In genomic region chr16:50939316-50939715, GRCm38 (mm10) we compare ENCODE assay signal across 20 mouse cellular contexts.
DNase-seq lines count a peak whose midpoint lies in the region; ATAC-seq and TF ChIP-seq lines count a peak whose summit lies in the region.
"Had no signal": no experiment of that assay in that cellular context is flagged by ENCODE, and none has a peak within 500 bp of the region (broad histone marks: within the 10 kb centered on the region; RNA-seq: fewer than 3 reads in every experiment).

No protein-coding gene starts in this region.

- WGBS in forebrain, postnatal 0 days, result 44% methylated on average over 6 of the region's 6 CpGs
- 49% methylated on average over 6 of the region's 6 CpGs for WGBS in forebrain, embryonic 12.5 days
- 29% methylated on average over 6 of the region's 6 CpGs for WGBS in lung, postnatal 0 days
- 37% methylated on average over 6 of the region's 6 CpGs for WGBS in kidney, embryonic 15.5 days

- no peak overlapping the region for H3K4me2 ChIP-seq in forebrain, postnatal 0 days (ENCODE audit: low read depth)
- no peak overlapping the region for H3K4me2 ChIP-seq in forebrain, embryonic 12.5 days
- H3K4me2 ChIP-seq in lung, postnatal 0 days (replicated peaks; ENCODE audit: low read depth, low read length), result no peak overlapping the region
- H3K4me2 ChIP-seq in kidney, embryonic 15.5 days, result no peak overlapping the region
- H3K4me2 ChIP-seq: embryonic facial prominence, embryonic 15.5 days; intestine, embryonic 15.5 days; limb, embryonic 15.5 days; lung, embryonic 15.5 days had no signal

- no peaks in the 10 kb centered on the region for H3K4me1 ChIP-seq in forebrain, postnatal 0 days (ENCODE audit: insufficient read depth)
- no peaks in the 10 kb centered on the region; the same call in 1 of the 2 replicates for H3K4me1 ChIP-seq in forebrain, embryonic 12.5 days
- no peaks in the 10 kb centered on the region for H3K4me1 ChIP-seq in lung, postnatal 0 days (ENCODE audit: insufficient read depth, low read depth, low read length)
- no peaks in the 10 kb centered on the region for H3K4me1 ChIP-seq in kidney, embryonic 15.5 days
- H3K4me1 ChIP-seq: embryonic facial prominence, embryonic 15.5 days; intestine, embryonic 15.5 days; limb, embryonic 15.5 days; lung, embryonic 15.5 days had no signal

- H3K4me3 ChIP-seq in forebrain, postnatal 0 days (ENCODE audit: low read depth, low read length), result no peak overlapping the region
- no peak overlapping the region for H3K4me3 ChIP-seq in forebrain, embryonic 12.5 days (replicated peaks)
- no peak overlapping the region for H3K4me3 ChIP-seq in lung, postnatal 0 days (ENCODE audit: low read depth, low read length)
- no peak overlapping the region for H3K4me3 ChIP-seq in kidney, embryonic 15.5 days (replicated peaks)
- H3K4me3 ChIP-seq: embryonic facial prominence, embryonic 15.5 days; forebrain, embryonic 10.5 days; intestine, embryonic 15.5 days; limb, embryonic 15.5 days; lung, embryonic 15.5 days had no signal

- no peak overlapping the region for H3K27ac ChIP-seq in forebrain, postnatal 0 days (ENCODE audit: low read depth, low read length)
- no peak overlapping the region for H3K27ac ChIP-seq in forebrain, embryonic 12.5 days
- no peak overlapping the region for H3K27ac ChIP-seq in lung, postnatal 0 days (ENCODE audit: low read length)
- no peak overlapping the region for H3K27ac ChIP-seq in kidney, embryonic 15.5 days
- H3K27ac ChIP-seq: embryonic facial prominence, embryonic 15.5 days; forebrain, embryonic 10.5 days; intestine, embryonic 15.5 days; limb, embryonic 15.5 days; lung, embryonic 15.5 days had no signal

- H3K36me3 ChIP-seq in forebrain, postnatal 0 days (ENCODE audit: insufficient read depth), result no peaks in the 10 kb centered on the region
- H3K36me3 ChIP-seq in forebrain, embryonic 12.5 days (replicated peaks), result no peaks in the 10 kb centered on the region
- no peaks in the 10 kb centered on the region for H3K36me3 ChIP-seq in lung, postnatal 0 days (ENCODE audit: insufficient read depth, low read length)
- H3K36me3 ChIP-seq in kidney, embryonic 15.5 days, result no peaks in the 10 kb centered on the region
- H3K36me3 ChIP-seq: embryonic facial prominence, embryonic 15.5 days; forebrain, embryonic 10.5 days; intestine, embryonic 15.5 days; limb, embryonic 15.5 days; lung, embryonic 15.5 days had no signal

- DNase-seq in forebrain, postnatal 0 days, result no peak
- no peak for DNase-seq in lung, postnatal 0 days (ENCODE audit: low spot score)
- DNase-seq in lung, postnatal 4 days, result no peak
- peak; percentile 3 for DNase-seq in NIH3T3 (ENCODE audit: low read depth)
- DNase-seq in frontal cortex, postnatal 36 days (ENCODE audit: low spot score in 2 of 2), result no peak
- no peak for DNase-seq in gastrocnemius, postnatal 25 days
- DNase-seq: adrenal gland, postnatal 36 days; cerebellum, adult 8-10 months; heart, adult 11 months; kidney, postnatal 25 days; right cerebral cortex, adult 18-20 months; thymus, adult 18-20 months had no signal

- no peak for TF ChIP-seq EP300 in lung, postnatal 0 days (IDR thresholded peaks at IDR 0.05)

- H3K9ac ChIP-seq in forebrain, postnatal 0 days, result no peak overlapping the region
- H3K9ac ChIP-seq in forebrain, embryonic 12.5 days, result no peak overlapping the region
- H3K9ac ChIP-seq in lung, postnatal 0 days (replicated peaks; ENCODE audit: low read depth), result no peak overlapping the region
- H3K9ac ChIP-seq in kidney, embryonic 15.5 days, result no peak overlapping the region
- H3K9ac ChIP-seq: embryonic facial prominence, embryonic 15.5 days; intestine, embryonic 15.5 days; limb, embryonic 15.5 days; lung, embryonic 15.5 days had no signal

- no peak for ATAC-seq in forebrain, postnatal 0 days
- ATAC-seq in forebrain, embryonic 12.5 days (ENCODE audit: low FRiP score), result no peak
- ATAC-seq in lung, postnatal 0 days, result no peak
- no peak for ATAC-seq in kidney, embryonic 15.5 days (replicated peaks; ENCODE audit: low FRiP score)
- ATAC-seq: intestine, embryonic 15.5 days; midbrain, embryonic 16.5 days had no signal

- H3K27me3 ChIP-seq in forebrain, postnatal 0 days (ENCODE audit: insufficient read depth, low read length), result no peaks in the 10 kb centered on the region
- no peaks in the 10 kb centered on the region for H3K27me3 ChIP-seq in forebrain, embryonic 12.5 days
- no peaks in the 10 kb centered on the region for H3K27me3 ChIP-seq in lung, postnatal 0 days (replicated peaks; ENCODE audit: insufficient read depth, low read length)
- H3K27me3 ChIP-seq in kidney, embryonic 15.5 days, result no peaks in the 10 kb centered on the region
- H3K27me3 ChIP-seq: embryonic facial prominence, embryonic 15.5 days; intestine, embryonic 15.5 days; limb, embryonic 15.5 days; lung, embryonic 15.5 days had no signal

- H3K9me3 ChIP-seq in forebrain, postnatal 0 days (ENCODE audit: low read length), result no peaks in the 10 kb centered on the region
- H3K9me3 ChIP-seq in forebrain, embryonic 12.5 days, result no peaks in the 10 kb centered on the region
- no peaks in the 10 kb centered on the region for H3K9me3 ChIP-seq in lung, postnatal 0 days (ENCODE audit: low read length)
- no peaks in the 10 kb centered on the region for H3K9me3 ChIP-seq in kidney, embryonic 15.5 days (replicated peaks)
- H3K9me3 ChIP-seq: embryonic facial prominence, embryonic 15.5 days; forebrain, embryonic 10.5 days; intestine, embryonic 15.5 days; limb, embryonic 15.5 days; lung, embryonic 15.5 days had no signal

- 0 out of 2 replicates have a peak, but pooled peaks have one; percentile 4 for TF ChIP-seq CTCF in forebrain, postnatal 0 days (IDR thresholded peaks at IDR 0.05; ENCODE audit: low read depth)
- TF ChIP-seq CTCF in lung, postnatal 0 days (IDR thresholded peaks at IDR 0.05), result peak; percentile 31
